Mouse (Mus musculus): ENCODE measurements around the gene Mki67.

- no peak for TF ChIP-seq POLR2A (IDR thresholded peaks at IDR 0.05; ENCODE audit: low read depth, low read length)
- TF ChIP-seq CTCF (conservative IDR thresholded peaks at IDR 0.05; ENCODE audit: insufficient read depth, insufficient read length, low read depth, low read length): no peak
Measured at GRCm38 (mm10) chr7:135710702-135711101, 5.5 kb downstream of the Mki67 start.

All from kidney, adult 2 months (tissue).